Mouse (Mus musculus) G1E (cell line): ENCODE results near the gene Olfr1305. TPM values are rescaled to one million over a fixed set of nuclear protein-coding genes. Genes with fewer than 3 reads are reported as not detected.

ENCODE experiments used
- ATAC-seq: 2 replicates; pipeline ENCODE4 v1.8.0; 2016; ENCODE audit warnings: mild to moderate bottlenecking; ENCODE audit not compliant: insufficient number of reproducible peaks, poor library complexity, low FRiP score, severe bottlenecking; ENCODE audit errors: extremely low read depth
- DNase-seq: peaks from one replicate; pipeline ENCODE4 v3.0.0; 2012; ENCODE audit warnings: low spot score
- H3K27me3 ChIP-seq: 2 replicates; pipeline ENCODE4 v1.6.1; 2012; ENCODE audit warnings: mild to moderate bottlenecking, low read length, inconsistent platforms; ENCODE audit not compliant: insufficient read depth
- H3K36me3 ChIP-seq: replicated peaks from 2 replicates; pipeline ENCODE3; 2012; ENCODE audit warnings: mild to moderate bottlenecking, inconsistent platforms
- H3K4me1 ChIP-seq: 2 replicates; pipeline ENCODE4 v1.6.1; 2012; ENCODE audit warnings: low read depth, low read length, inconsistent platforms, mixed read lengths; ENCODE audit not compliant: insufficient read depth
- H3K4me3 ChIP-seq: 2 replicates; pipeline ENCODE4 v1.5.1; 2012; ENCODE audit warnings: low read depth, mild to moderate bottlenecking, inconsistent platforms, low read length, moderate library complexity, mixed read lengths
- H3K9me3 ChIP-seq: replicated peaks from 2 replicates; pipeline ENCODE4 v1.6.1; 2012; ENCODE audit warnings: inconsistent platforms
- CTCF ChIP-seq: IDR thresholded peaks from 2 replicates; pipeline ENCODE4 v1.5.1; 2012; ENCODE audit warnings: low read depth, low read length, inconsistent platforms, mixed read lengths
- GATA1 ChIP-seq: IDR thresholded peaks from 2 replicates; pipeline ENCODE4 v1.6.1; 2012; ENCODE audit warnings: borderline replicate concordance, low read length, inconsistent platforms, mixed read lengths
- GATA2 ChIP-seq: IDR thresholded peaks from 2 replicates; pipeline ENCODE4 v1.6.1; 2012; ENCODE audit warnings: low read depth, low read length, inconsistent platforms, borderline replicate concordance
- POLR2AphosphoS5 ChIP-seq: IDR thresholded peaks from 2 replicates; pipeline ENCODE4 v1.6.1; 2012; ENCODE audit warnings: low read depth, low read length, inconsistent platforms; ENCODE audit not compliant: insufficient replicate concordance
- TAL1 ChIP-seq: conservative IDR thresholded peaks from 2 replicates; pipeline ENCODE4 v1.6.1; 2012; ENCODE audit warnings: low read depth, low read length, inconsistent platforms, mixed read lengths
- polyA plus RNA-seq: library from polyadenylated mRNA; stranded (reverse); fragments of >175 nt; gene quantifications from 2 replicates; pipeline ENCODE4 v1.2.3, GENCODE M21; 2012
- total RNA-seq, 2 experiments: library from RNA; stranded (forward) in 1 of 2; stranded (reverse) in 1 of 2; fragments of 200-1000 nt in 1 of 2; fragments of >200 nt in 1 of 2; fragmentation: Nextera tagmentation in 1 of 2; gene quantifications; 2 replicates each; pipeline ENCODE4 v1.2.3; 2014 to 2017

The Olfr1305 gene
- total RNA-seq (2014; fragmentation: Nextera tagmentation): not detected in 2 replicates
- 0.16 and 0.35 TPM in 2 replicates for total RNA-seq (2017)
- not detected in 2 replicates for polyA plus RNA-seq

GRCm38 (mm10) chr2:111877049-111877448 is at the start of gene Olfr1305:
Gene Olfr1305, minus strand, starts transcription at chr2:111877149.
- H3K36me3 ChIP-seq: no peaks in the 10 kb centered on the region
- no peak within 1 kb of the TSS for H3K4me3 ChIP-seq
- ATAC-seq (no peak), DNase-seq (no peak)
- no peaks in the 10 kb centered on the region for H3K4me1 ChIP-seq
- H3K27me3 ChIP-seq: no peaks in the 10 kb centered on the region
- peaks cover 6% of the 10 kb centered on the region for H3K9me3 ChIP-seq
- TF ChIP-seq GATA1: no peak
- TF ChIP-seq CTCF: no peak
- TF ChIP-seq TAL1: no peak
- no peak for TF ChIP-seq GATA2
- TF ChIP-seq POLR2AphosphoS5: no peak

- no peaks in the 10 kb centered on the region for H3K4me1 ChIP-seq
- no peak for TF ChIP-seq GATA1
- no peak for TF ChIP-seq GATA2
- no peak for TF ChIP-seq POLR2AphosphoS5
- no peak for TF ChIP-seq TAL1
- TF ChIP-seq CTCF: no peak
- no peaks in the 10 kb centered on the region for H3K36me3 ChIP-seq
- DNase-seq (no peak), ATAC-seq (no peak)
- H3K9me3 ChIP-seq: no peaks in the 10 kb centered on the region
- H3K27me3 ChIP-seq: no peaks in the 10 kb centered on the region
- no peak within 1 kb of the TSS for H3K4me3 ChIP-seq
Observed at GRCm38 (mm10) chr2:111916171-111916570, 39.2 kb upstream of the Olfr1305 start, which contains the start of gene Olfr1306. Gene Olfr1306, minus strand, starts transcription at chr2:111916271.

- Histone ChIP-seq H3K27me3 (no peaks in the 10 kb centered on the region), H3K9me3 (no peaks in the 10 kb centered on the region), H3K36me3 (no peaks in the 10 kb centered on the region), H3K4me1 (no peaks in the 10 kb centered on the region), H3K4me3 (no peak within 1 kb of the TSS)
- ATAC-seq (no peak), DNase-seq (no peak)
- TF ChIP-seq GATA2: no peak
- no peak for TF ChIP-seq GATA1
- no peak for TF ChIP-seq CTCF
- TF ChIP-seq TAL1: no peak
- no peak for TF ChIP-seq POLR2AphosphoS5
Observed at GRCm38 (mm10) chr2:111820240-111820639, 56.7 kb downstream of the Olfr1305 start, which contains the start of gene Olfr1303. Gene Olfr1303, minus strand, starts transcription at chr2:111820340.

Other genes starting within 250 kb of the Olfr1305 start
- not detected in 2 replicates for gene Olfr1298, start 227.9 kb downstream of the Olfr1305 start, total RNA-seq (2014; fragmentation: Nextera tagmentation)
- gene Olfr1298, start 227.9 kb downstream of the Olfr1305 start, total RNA-seq (2017): 0.29 TPM in 1 of 2 replicates, not detected in the other
- not detected in 2 replicates for gene Olfr1298, start 227.9 kb downstream of the Olfr1305 start, polyA plus RNA-seq
- not detected in 2 replicates for gene Olfr1299, start 215.7 kb downstream of the Olfr1305 start, total RNA-seq (2014; fragmentation: Nextera tagmentation)
- 0.12 and 0.16 TPM in 2 replicates for gene Olfr1299, start 215.7 kb downstream of the Olfr1305 start, total RNA-seq (2017)
- not detected in 2 replicates for gene Olfr1299, start 215.7 kb downstream of the Olfr1305 start, polyA plus RNA-seq
- gene Olfr1301, start 126.1 kb downstream of the Olfr1305 start, total RNA-seq (2014; fragmentation: Nextera tagmentation): not detected in 2 replicates
- under 0.01 TPM in 1 of 2 replicates, not detected in the other for gene Olfr1301, start 126.1 kb downstream of the Olfr1305 start, total RNA-seq (2017)
- not detected in 2 replicates for gene Olfr1301, start 126.1 kb downstream of the Olfr1305 start, polyA plus RNA-seq
- gene Olfr1302, start 99.7 kb downstream of the Olfr1305 start, total RNA-seq (2014; fragmentation: Nextera tagmentation): not detected in 2 replicates
- 0.05 TPM in 1 of 2 replicates, not detected in the other for gene Olfr1302, start 99.7 kb downstream of the Olfr1305 start, total RNA-seq (2017)
- gene Olfr1302, start 99.7 kb downstream of the Olfr1305 start, polyA plus RNA-seq: not detected in 2 replicates
- not detected in 2 replicates for gene Olfr1303, start 56.8 kb downstream of the Olfr1305 start, total RNA-seq (2014; fragmentation: Nextera tagmentation)
- gene Olfr1303, start 56.8 kb downstream of the Olfr1305 start, total RNA-seq (2017): not detected in 2 replicates
- gene Olfr1303, start 56.8 kb downstream of the Olfr1305 start, polyA plus RNA-seq: not detected in 2 replicates
- gene Olfr1306, start 39.1 kb upstream of the Olfr1305 start, total RNA-seq (2014; fragmentation: Nextera tagmentation): not detected in 2 replicates
- 0.11 TPM in 1 of 2 replicates, not detected in the other for gene Olfr1306, start 39.1 kb upstream of the Olfr1305 start, total RNA-seq (2017)
- not detected in 2 replicates for gene Olfr1306, start 39.1 kb upstream of the Olfr1305 start, polyA plus RNA-seq
- not detected in 2 replicates for gene Olfr1307, start 72.3 kb upstream of the Olfr1305 start, total RNA-seq (2014; fragmentation: Nextera tagmentation)
- 0.06 and 0.11 TPM in 2 replicates for gene Olfr1307, start 72.3 kb upstream of the Olfr1305 start, total RNA-seq (2017)
- gene Olfr1307, start 72.3 kb upstream of the Olfr1305 start, polyA plus RNA-seq: not detected in 2 replicates
- gene Olfr1308, start 87.8 kb upstream of the Olfr1305 start, total RNA-seq (2014; fragmentation: Nextera tagmentation): not detected in 2 replicates
- gene Olfr1308, start 87.8 kb upstream of the Olfr1305 start, total RNA-seq (2017): 0.27 TPM in 1 of 2 replicates, not detected in the other
- not detected in 2 replicates for gene Olfr1308, start 87.8 kb upstream of the Olfr1305 start, polyA plus RNA-seq
- gene Olfr1309, start 113.1 kb upstream of the Olfr1305 start, total RNA-seq (2014; fragmentation: Nextera tagmentation): not detected in 2 replicates
- 0.05 and 0.06 TPM in 2 replicates for gene Olfr1309, start 113.1 kb upstream of the Olfr1305 start, total RNA-seq (2017)
- not detected in 2 replicates for gene Olfr1309, start 113.1 kb upstream of the Olfr1305 start, polyA plus RNA-seq
- gene Olfr1310, start 135.6 kb upstream of the Olfr1305 start, total RNA-seq (2014; fragmentation: Nextera tagmentation): not detected in 2 replicates
- under 0.01 TPM in 1 of 2 replicates, not detected in the other for gene Olfr1310, start 135.6 kb upstream of the Olfr1305 start, total RNA-seq (2017)
- gene Olfr1310, start 135.6 kb upstream of the Olfr1305 start, polyA plus RNA-seq: not detected in 2 replicates
- gene Olfr1311, start 147.3 kb upstream of the Olfr1305 start, total RNA-seq (2014; fragmentation: Nextera tagmentation): not detected in 2 replicates
- gene Olfr1311, start 147.3 kb upstream of the Olfr1305 start, total RNA-seq (2017): 0.12 and 0.16 TPM in 2 replicates
- gene Olfr1311, start 147.3 kb upstream of the Olfr1305 start, polyA plus RNA-seq: not detected in 2 replicates
- gene Olfr1312, start 173.1 kb upstream of the Olfr1305 start, total RNA-seq (2014; fragmentation: Nextera tagmentation): not detected in 2 replicates
- gene Olfr1312, start 173.1 kb upstream of the Olfr1305 start, total RNA-seq (2017): 0.11 and 0.23 TPM in 2 replicates
- gene Olfr1312, start 173.1 kb upstream of the Olfr1305 start, polyA plus RNA-seq: not detected in 2 replicates
- gene Olfr1313, start 200.7 kb upstream of the Olfr1305 start, total RNA-seq (2014; fragmentation: Nextera tagmentation): not detected in 2 replicates
- 0.11 and 0.12 TPM in 2 replicates for gene Olfr1313, start 200.7 kb upstream of the Olfr1305 start, total RNA-seq (2017)
- not detected in 2 replicates for gene Olfr1313, start 200.7 kb upstream of the Olfr1305 start, polyA plus RNA-seq
- gene Olfr1314, start 219.6 kb upstream of the Olfr1305 start, total RNA-seq (2014; fragmentation: Nextera tagmentation): not detected in 2 replicates
- gene Olfr1314, start 219.6 kb upstream of the Olfr1305 start, total RNA-seq (2017): 0.16 and 0.17 TPM in 2 replicates
- gene Olfr1314, start 219.6 kb upstream of the Olfr1305 start, polyA plus RNA-seq: not detected in 2 replicates
- not detected in 2 replicates for gene Olfr1315-ps1, start 238.3 kb upstream of the Olfr1305 start, total RNA-seq (2014; fragmentation: Nextera tagmentation)
- gene Olfr1315-ps1, start 238.3 kb upstream of the Olfr1305 start, total RNA-seq (2017): not detected in 2 replicates
- gene Olfr1315-ps1, start 238.3 kb upstream of the Olfr1305 start, polyA plus RNA-seq: not detected in 2 replicates